Mouse (Mus musculus) MEL (cell line): ENCODE results near the gene Gm6020.
A peak's percentile ranks its signal among the peaks of the same experiment; 100 is the strongest.

Source experiments
- CHD2 ChIP-seq: IDR thresholded peaks from 2 replicates; pipeline ENCODE4 v1.6.1; 2011; ENCODE audit warnings: low read length, improper control_type of control experiment
- CTCF ChIP-seq, 3 experiments: IDR thresholded peaks in 2 of 3; conservative IDR thresholded peaks in 1 of 3; 2 replicates each; pipeline ENCODE4 v1.5.1; 2011 to 2012; ENCODE audit warnings: low read length in 3 of 3, low read depth in 2 of 3, mild to moderate bottlenecking in 2 of 3, improper control_type of control experiment in 1 of 3, inconsistent platforms in 1 of 3, mixed read lengths in 1 of 3, moderate library complexity in 1 of 3; ENCODE audit not compliant: control insufficient read depth in 1 of 3, insufficient read depth in 1 of 3, poor library complexity in 1 of 3, severe bottlenecking in 1 of 3
- EP300 ChIP-seq, 2 experiments: IDR thresholded peaks; 2 replicates each; pipeline ENCODE4 v1.6.1; 2011; ENCODE audit warnings: improper control_type of control experiment in 2 of 2, low read length in 2 of 2, low read depth in 1 of 2, mild to moderate bottlenecking in 1 of 2
- GABPA ChIP-seq: IDR thresholded peaks from 2 replicates; pipeline ENCODE4 v1.6.1; 2012; ENCODE audit warnings: low read depth, mild to moderate bottlenecking, inconsistent platforms, low read length, improper control_type of control experiment, moderate library complexity
- GATA1 ChIP-seq: IDR thresholded peaks from 2 replicates; pipeline ENCODE4 v1.6.1; 2011; ENCODE audit warnings: low read depth, low read length, improper control_type of control experiment
- JUND ChIP-seq: IDR thresholded peaks from 2 replicates; pipeline ENCODE4 v1.6.1; 2011; ENCODE audit warnings: low read depth, mild to moderate bottlenecking, improper control_type of control experiment, low read length
- MAX ChIP-seq: IDR thresholded peaks from 2 replicates; pipeline ENCODE4 v1.6.1; 2011; ENCODE audit warnings: low read length, improper control_type of control experiment
- POLR2A ChIP-seq, 2 experiments: IDR thresholded peaks; 2 replicates each; pipeline ENCODE4 v1.6.1; 2011 to 2012; ENCODE audit warnings: low read length in 2 of 2, mild to moderate bottlenecking in 2 of 2, control low read depth in 1 of 2, improper control_type of control experiment in 1 of 2, low read depth in 1 of 2, moderate library complexity in 1 of 2; ENCODE audit not compliant: control insufficient read depth in 1 of 2, insufficient read depth in 1 of 2, poor library complexity in 1 of 2
- RCOR1 ChIP-seq: IDR thresholded peaks from 2 replicates; pipeline ENCODE4 v1.6.1; 2012; ENCODE audit warnings: low read depth, mild to moderate bottlenecking, inconsistent platforms, low read length, improper control_type of control experiment
- TBP ChIP-seq: IDR thresholded peaks from 2 replicates; pipeline ENCODE4 v1.8.0; 2011; ENCODE audit warnings: low read depth, low read length, improper control_type of control experiment
- USF1 ChIP-seq: IDR thresholded peaks from 2 replicates; pipeline ENCODE4 v1.6.1; 2014; ENCODE audit warnings: low read depth, mild to moderate bottlenecking, inconsistent platforms, low read length, improper control_type of control experiment, moderate library complexity
- ZC3H11A ChIP-seq: IDR thresholded peaks from 2 replicates; pipeline ENCODE4 v1.6.1; 2012; ENCODE audit warnings: low read depth, mild to moderate bottlenecking, inconsistent platforms, low read length, improper control_type of control experiment
- ZNF384 ChIP-seq: IDR thresholded peaks from 2 replicates; pipeline ENCODE4 v1.6.1; 2012; ENCODE audit warnings: low read depth, mild to moderate bottlenecking, inconsistent platforms, low read length, improper control_type of control experiment

DNA sequence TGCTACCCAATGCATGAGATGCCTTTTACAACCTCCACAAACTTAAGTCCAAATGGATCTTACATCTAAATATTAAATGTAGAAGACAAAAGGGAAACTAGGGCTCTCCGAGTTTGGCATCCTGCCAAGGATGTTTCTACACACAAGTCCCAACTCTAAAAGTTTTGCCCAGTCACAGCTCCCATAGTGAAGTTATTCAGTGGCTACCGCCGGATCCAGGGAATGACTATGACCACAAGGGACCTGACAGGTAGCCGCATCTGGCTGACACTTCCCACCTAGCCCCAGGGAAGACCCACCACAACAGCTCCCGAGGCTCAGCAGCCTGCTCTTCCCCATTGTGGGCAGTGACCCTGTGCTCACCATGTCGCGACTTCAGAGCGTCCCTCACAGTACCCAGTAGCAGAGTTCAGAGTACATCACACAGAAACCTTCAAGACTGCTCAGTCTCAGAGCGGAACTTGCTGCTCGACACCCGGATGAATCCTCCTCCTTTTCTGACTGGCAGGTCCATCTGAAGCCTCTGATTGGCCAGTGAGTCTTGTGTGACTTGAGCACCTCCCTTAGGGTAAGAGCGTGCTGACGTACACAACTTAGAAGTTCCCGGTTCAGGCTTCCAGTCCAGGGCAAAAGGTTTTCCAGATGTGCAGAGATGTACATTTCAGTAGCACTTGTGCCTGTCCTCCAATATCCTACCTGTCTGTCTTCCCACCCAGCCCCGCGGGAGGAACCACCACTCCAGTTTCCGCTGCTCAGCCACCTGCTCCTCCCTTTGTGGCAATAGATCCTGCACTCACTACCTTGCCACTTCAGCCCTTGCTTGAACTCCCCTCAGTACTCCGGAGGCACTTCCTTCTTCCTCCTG lies 43.1 kb upstream of the Gm6020 start, which contains the start of gene Zfp950:
- TF ChIP-seq CTCF (IDR thresholded peaks at IDR 0.05 in 2 of 3, conservative IDR thresholded peaks at IDR 0.05 in 1 of 3; ENCODE audit: control insufficient read depth in 1 of 3, insufficient read depth in 1 of 3, low read depth in 2 of 3, low read length in 3 of 3, poor library complexity in 1 of 3, severe bottlenecking in 1 of 3) (no peak), CHD2 (no peak), ZNF384 (no peak), ZC3H11A (no peak), EP300 (IDR thresholded peaks at IDR 0.05; ENCODE audit: low read depth in 1 of 2, low read length in 2 of 2) (no peak), USF1 (no peak), JUND (no peak), GABPA (no peak), GATA1 (no peak), TBP (peak; percentile 95), RCOR1 (no peak), POLR2A (IDR thresholded peaks at IDR 0.05; ENCODE audit: control insufficient read depth in 1 of 2, insufficient read depth in 1 of 2, low read depth in 1 of 2, low read length in 2 of 2, poor library complexity in 1 of 2) (peak; percentile 69 to 97; a peak in 3 of 4 replicates), MAX (peak; percentile 71)
